Mouse (Mus musculus): ENCODE results near the gene Zswim4. TPM values are rescaled to one million over a fixed set of nuclear protein-coding genes. Genes with fewer than 3 reads are reported as not detected.

The Zswim4 gene
- polyA plus RNA-seq, 1 experiment from 2014 or later = 10.9 TPM

DNA sequence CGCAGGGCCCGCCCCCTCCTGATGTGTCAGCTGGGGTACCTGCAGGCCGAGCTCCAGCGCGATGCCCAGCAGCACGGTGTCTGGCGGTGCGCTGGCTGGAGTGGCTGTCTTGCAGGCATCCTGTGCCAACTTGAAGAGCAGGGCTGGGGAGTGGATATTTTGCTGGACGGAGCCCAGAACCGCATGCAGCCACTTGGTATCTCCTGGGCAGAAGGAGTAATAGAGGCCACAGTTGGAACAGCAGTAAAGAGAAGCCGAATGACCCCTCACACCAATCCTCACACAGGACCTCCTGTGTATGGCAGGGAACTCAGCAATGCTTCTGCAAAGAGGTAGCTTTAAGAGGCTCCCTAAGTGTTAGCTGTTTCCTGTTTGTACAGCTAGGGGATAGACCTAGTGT, 19.6 kb downstream of the Zswim4 start:
- Histone ChIP-seq H3K4me2 (ENCODE audit: low read length) (no peak overlapping the region), H3K4me3 (ENCODE audit: low read depth, low read length) (no peak overlapping the region), H3K27ac (ENCODE audit: low read depth) (no peak overlapping the region), H3K27me3 (replicated peaks; ENCODE audit: control insufficient read depth, insufficient read depth, low read length) (no peaks in the 10 kb centered on the region), H3K9ac (ENCODE audit: low read length) (no peak overlapping the region), H3K4me1 (replicated peaks; ENCODE audit: control insufficient read depth, insufficient read depth, low read length) (no peaks in the 10 kb centered on the region), H3K36me3 (ENCODE audit: control insufficient read depth, insufficient read depth, low read length) (peaks cover 93% of the 10 kb centered on the region), H3K9me3 (ENCODE audit: control insufficient read depth, low read length) (no peaks in the 10 kb centered on the region)
- ATAC-seq (replicated peaks; ENCODE audit: low FRiP score, low TSS enrichment, low read depth) (no peak), DNase-seq (ENCODE audit: low spot score) (no peak)
- 94% methylated on average over 11 of the region's 11 CpGs for WGBS

DNA sequence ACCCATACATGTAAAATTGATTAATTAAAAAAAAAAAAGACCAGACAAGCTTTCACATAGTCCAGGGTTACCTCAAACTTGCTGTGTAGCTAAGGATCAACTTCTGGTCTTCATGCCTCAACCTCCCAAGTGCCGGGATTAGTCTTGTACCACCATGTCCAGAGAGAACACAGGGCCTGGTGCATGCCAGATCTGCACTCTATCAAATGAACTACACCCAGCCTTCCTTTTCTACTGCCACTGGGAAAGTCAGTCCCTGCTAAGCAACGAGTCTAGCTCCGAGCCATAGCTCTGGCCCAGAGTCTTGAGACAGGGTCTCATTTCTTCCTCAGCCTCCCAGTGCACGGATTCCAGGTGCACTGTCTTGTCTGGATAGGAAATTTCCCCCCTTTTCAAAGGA, 23.6 kb downstream of the Zswim4 start:
- no peak for ATAC-seq (replicated peaks; ENCODE audit: low FRiP score, low TSS enrichment, low read depth)

DNA sequence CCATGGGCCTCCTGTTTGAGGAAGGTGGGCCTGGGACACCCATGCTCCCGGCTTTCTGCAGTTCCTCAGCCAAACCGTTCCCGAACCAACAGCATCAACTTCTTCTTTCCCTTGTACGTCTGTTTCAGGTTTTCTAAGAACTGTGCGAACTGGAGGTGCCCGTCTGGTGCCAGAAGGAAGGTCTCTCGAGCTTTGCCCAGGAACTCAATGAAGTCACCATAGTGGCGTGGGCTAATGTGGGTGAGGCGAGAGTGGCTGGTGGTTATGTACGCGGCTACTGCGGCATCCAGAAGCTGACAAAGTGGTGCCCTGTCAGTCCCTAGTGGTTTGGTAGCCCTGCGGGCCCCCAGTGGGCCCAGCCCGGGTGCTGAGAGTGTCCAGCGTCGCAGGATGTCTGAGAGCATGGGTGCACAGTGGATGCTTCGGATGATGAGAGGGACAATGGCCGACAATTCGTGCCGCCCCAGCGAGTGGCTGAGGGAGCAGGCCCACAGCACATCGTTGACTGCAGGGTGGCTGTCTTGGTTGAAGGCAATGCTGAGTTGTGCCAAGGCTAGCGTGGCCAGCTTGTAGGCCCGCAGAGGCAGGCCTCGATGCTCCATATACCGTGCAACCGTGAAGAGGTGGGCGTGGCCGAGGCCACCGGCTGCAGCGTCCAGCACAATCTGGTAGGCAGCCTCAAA, 24.8 kb downstream of the Zswim4 start:
- H3K4me2 ChIP-seq (ENCODE audit: low read length) = no peak overlapping the region
- ATAC-seq (replicated peaks; ENCODE audit: low FRiP score, low TSS enrichment, low read depth) (no peak), DNase-seq (ENCODE audit: low spot score) (no peak)
- H3K27me3 ChIP-seq (replicated peaks; ENCODE audit: control insufficient read depth, insufficient read depth, low read length) = no peaks in the 10 kb centered on the region
- peaks cover 20% of the 10 kb centered on the region for H3K4me1 ChIP-seq (replicated peaks; ENCODE audit: control insufficient read depth, insufficient read depth, low read length)
- WGBS = 90% methylated on average over 31 of the region's 31 CpGs
- no peak overlapping the region for H3K4me3 ChIP-seq (ENCODE audit: low read depth, low read length)
- no peaks in the 10 kb centered on the region for H3K9me3 ChIP-seq (ENCODE audit: control insufficient read depth, low read length)
- H3K27ac ChIP-seq (ENCODE audit: low read depth) = no peak overlapping the region
- H3K9ac ChIP-seq (ENCODE audit: low read length) = no peak overlapping the region
- H3K36me3 ChIP-seq (ENCODE audit: control insufficient read depth, insufficient read depth, low read length) = peaks cover 82% of the 10 kb centered on the region

More for the DNA sequence above, 23.6 kb downstream of the Zswim4 start:
- WGBS = 80% methylated on average over 4 of the region's 4 CpGs
- Histone ChIP-seq H3K9me3 (ENCODE audit: control insufficient read depth, low read length) (no peaks in the 10 kb centered on the region), H3K4me1 (replicated peaks; ENCODE audit: control insufficient read depth, insufficient read depth, low read length) (0 out of 2 replicates have a peak, but pooled peaks cover 8% of the 10 kb centered on the region), H3K36me3 (ENCODE audit: control insufficient read depth, insufficient read depth, low read length) (peaks cover 90% of the 10 kb centered on the region), H3K9ac (ENCODE audit: low read length) (no peak overlapping the region), H3K27me3 (replicated peaks; ENCODE audit: control insufficient read depth, insufficient read depth, low read length) (no peaks in the 10 kb centered on the region), H3K27ac (ENCODE audit: low read depth) (no peak overlapping the region), H3K4me3 (ENCODE audit: low read depth, low read length) (no peak overlapping the region), H3K4me2 (ENCODE audit: low read length) (no peak overlapping the region)
- no peak for DNase-seq (ENCODE audit: low spot score)

DNA sequence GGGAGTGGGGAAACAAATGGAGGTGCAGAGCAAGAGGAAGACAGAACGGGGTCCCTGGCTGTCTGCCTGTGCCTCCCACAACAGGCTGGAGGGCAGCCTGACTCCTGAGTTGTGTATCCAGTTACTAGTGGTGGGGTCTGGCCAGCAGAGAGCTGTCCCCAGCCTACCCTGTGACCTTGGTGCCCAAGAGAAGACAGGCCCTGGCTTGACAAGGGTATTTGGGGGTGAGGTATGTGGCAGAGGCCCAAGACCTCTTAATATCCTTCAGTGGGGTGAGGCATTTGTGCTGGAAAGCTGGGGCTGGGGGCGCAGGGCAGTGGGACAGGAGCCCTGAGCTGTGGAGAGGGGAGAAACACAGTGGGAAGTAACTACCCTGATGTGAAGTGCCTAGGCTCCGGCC, 25.7 kb downstream of the Zswim4 start:
- Histone ChIP-seq H3K36me3 (ENCODE audit: control insufficient read depth, insufficient read depth, low read length) (peaks cover 78% of the 10 kb centered on the region), H3K4me1 (replicated peaks; ENCODE audit: control insufficient read depth, insufficient read depth, low read length) (peaks cover 20% of the 10 kb centered on the region), H3K4me2 (ENCODE audit: low read length) (no peak overlapping the region), H3K4me3 (ENCODE audit: low read depth, low read length) (no peak overlapping the region), H3K27ac (ENCODE audit: low read depth) (no peak overlapping the region), H3K9ac (ENCODE audit: low read length) (no peak overlapping the region), H3K27me3 (replicated peaks; ENCODE audit: control insufficient read depth, insufficient read depth, low read length) (no peaks in the 10 kb centered on the region), H3K9me3 (ENCODE audit: control insufficient read depth, low read length) (no peaks in the 10 kb centered on the region)
- ATAC-seq (replicated peaks; ENCODE audit: low FRiP score, low TSS enrichment, low read depth) = no peak
- 81% methylated on average over 3 of the region's 3 CpGs for WGBS
- DNase-seq (ENCODE audit: low spot score) = no peak

DNA sequence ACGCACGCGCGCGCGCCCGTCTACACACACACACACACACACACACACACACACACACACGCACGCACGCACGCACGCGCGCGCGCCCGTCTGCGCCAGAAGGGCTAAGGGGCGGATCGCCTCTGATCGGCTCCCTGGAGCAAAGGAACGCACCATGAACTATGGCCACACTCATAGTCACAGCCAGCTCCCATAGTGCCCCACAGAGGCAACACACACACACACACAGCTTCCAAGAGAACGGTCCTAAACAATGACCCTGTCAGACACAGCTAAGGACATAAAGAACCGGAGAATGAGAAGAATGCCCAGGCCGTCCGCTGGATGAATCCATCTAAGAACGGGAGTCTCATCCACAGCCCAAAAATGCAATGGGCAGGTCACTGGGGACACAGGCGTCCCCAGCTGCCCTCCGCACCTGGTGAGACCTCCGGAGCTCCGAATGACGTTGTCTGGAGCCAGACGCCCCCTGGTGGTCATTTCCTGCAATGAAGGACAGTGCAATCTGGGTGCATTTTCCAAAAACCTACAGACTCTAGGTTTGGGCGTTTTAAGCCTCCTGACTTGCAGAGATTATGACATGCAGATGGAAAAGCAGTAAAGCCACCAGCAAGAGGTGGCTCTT, 26.6 kb downstream of the Zswim4 start:
- Histone ChIP-seq H3K4me3 (ENCODE audit: low read depth, low read length) (no peak overlapping the region), H3K4me1 (replicated peaks; ENCODE audit: control insufficient read depth, insufficient read depth, low read length) (peaks cover 20% of the 10 kb centered on the region), H3K9me3 (ENCODE audit: control insufficient read depth, low read length) (no peaks in the 10 kb centered on the region), H3K27me3 (replicated peaks; ENCODE audit: control insufficient read depth, insufficient read depth, low read length) (no peaks in the 10 kb centered on the region), H3K36me3 (ENCODE audit: control insufficient read depth, insufficient read depth, low read length) (peaks cover 76% of the 10 kb centered on the region), H3K27ac (ENCODE audit: low read depth) (no peak overlapping the region), H3K9ac (ENCODE audit: low read length) (no peak overlapping the region), H3K4me2 (ENCODE audit: low read length) (peak overlapping the region; percentile 11; the same call in 1 of the 2 replicates)
- DNase-seq (ENCODE audit: low spot score) (peak; percentile 96), ATAC-seq (replicated peaks; ENCODE audit: low FRiP score, low TSS enrichment, low read depth) (peak; percentile 50)
- 60% methylated on average over 34 of the region's 34 CpGs for WGBS

DNA sequence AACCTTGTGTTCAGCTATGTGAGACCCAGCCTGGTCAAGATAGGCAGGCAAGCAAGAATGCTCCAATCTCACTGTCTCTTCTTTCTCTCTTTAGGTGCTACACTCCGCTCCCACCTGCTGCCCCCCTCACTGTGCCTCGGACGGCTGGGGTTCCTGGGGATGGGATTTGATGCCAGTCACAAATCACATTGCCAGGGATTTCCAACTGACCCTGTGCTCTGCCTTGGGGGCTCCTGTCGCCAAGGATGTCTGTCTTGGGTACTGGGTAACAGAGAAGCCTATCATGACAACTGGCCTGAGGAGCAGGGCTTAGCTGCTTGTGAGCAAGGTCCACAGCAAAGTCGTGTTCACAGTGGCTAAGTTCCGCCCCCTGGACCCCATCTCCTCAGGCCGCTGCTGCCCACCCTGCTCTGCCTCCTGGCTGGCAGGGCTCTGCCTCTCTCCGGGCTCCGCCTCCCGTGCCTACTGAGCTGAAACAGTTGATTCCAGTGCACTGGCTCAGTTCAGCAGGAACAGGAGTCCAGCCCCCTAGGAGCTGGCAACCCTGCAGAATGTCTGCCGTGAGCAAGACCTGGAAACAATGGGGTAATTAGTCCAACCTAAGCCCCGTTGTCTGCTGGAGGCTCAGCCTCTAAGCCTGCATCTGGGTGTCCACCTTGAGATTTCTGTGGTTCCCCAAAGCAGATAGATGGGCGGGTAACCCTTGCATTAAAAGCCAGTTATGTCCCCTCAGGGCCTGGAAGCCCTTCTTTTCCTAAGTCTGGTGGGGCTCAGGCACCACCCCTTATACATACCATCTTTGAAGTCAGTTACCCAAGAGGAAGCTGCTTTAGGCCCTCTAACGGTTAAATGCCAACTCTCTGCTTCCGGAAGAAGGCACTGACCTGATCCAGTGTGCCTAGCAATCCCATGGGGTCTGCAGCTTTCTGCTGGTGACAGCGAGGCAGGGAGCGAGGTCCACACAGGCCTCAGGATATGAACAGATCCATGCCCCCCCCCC, 28.2 kb downstream of the Zswim4 start:
- Histone ChIP-seq H3K36me3 (ENCODE audit: control insufficient read depth, insufficient read depth, low read length) (peaks cover 63% of the 10 kb centered on the region), H3K27me3 (replicated peaks; ENCODE audit: control insufficient read depth, insufficient read depth, low read length) (no peaks in the 10 kb centered on the region), H3K4me2 (ENCODE audit: low read length) (no peak overlapping the region), H3K4me3 (ENCODE audit: low read depth, low read length) (no peak overlapping the region), H3K9ac (ENCODE audit: low read length) (no peak overlapping the region), H3K9me3 (ENCODE audit: control insufficient read depth, low read length) (no peaks in the 10 kb centered on the region), H3K27ac (ENCODE audit: low read depth) (peak overlapping the region; percentile 51), H3K4me1 (replicated peaks; ENCODE audit: control insufficient read depth, insufficient read depth, low read length) (peaks cover 24% of the 10 kb centered on the region)
- DNase-seq (ENCODE audit: low spot score) (no peak), ATAC-seq (replicated peaks; ENCODE audit: low FRiP score, low TSS enrichment, low read depth) (no peak)
- WGBS = 63% methylated on average over 17 of the region's 17 CpGs

DNA sequence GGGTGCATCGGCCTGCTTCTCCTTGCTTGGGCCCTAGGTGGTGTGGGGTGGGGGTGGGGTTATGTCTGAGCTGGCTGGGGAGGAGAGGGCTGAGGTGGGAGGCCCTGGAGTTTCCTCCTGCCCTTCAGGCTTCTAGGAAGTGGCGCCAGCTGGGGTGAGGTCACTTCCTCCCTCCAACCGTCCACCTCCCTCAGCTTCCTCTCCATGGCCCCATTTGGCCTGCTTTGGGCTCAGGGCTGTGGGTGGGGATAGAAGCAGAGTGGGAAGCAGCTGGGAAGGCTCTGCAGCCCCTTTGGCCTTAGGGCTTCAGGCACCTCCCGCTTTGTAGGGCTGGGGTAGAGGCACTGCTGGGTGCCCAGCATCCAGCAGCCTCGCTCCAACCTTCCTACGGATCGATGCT, 29.0 kb downstream of the Zswim4 start:
- Histone ChIP-seq H3K36me3 (ENCODE audit: control insufficient read depth, insufficient read depth, low read length) (peaks cover 55% of the 10 kb centered on the region), H3K4me2 (ENCODE audit: low read length) (no peak overlapping the region), H3K4me3 (ENCODE audit: low read depth, low read length) (no peak overlapping the region), H3K9me3 (ENCODE audit: control insufficient read depth, low read length) (no peaks in the 10 kb centered on the region), H3K27me3 (replicated peaks; ENCODE audit: control insufficient read depth, insufficient read depth, low read length) (no peaks in the 10 kb centered on the region), H3K4me1 (replicated peaks; ENCODE audit: control insufficient read depth, insufficient read depth, low read length) (peaks cover 30% of the 10 kb centered on the region), H3K27ac (ENCODE audit: low read depth) (peak overlapping the region; percentile 51), H3K9ac (ENCODE audit: low read length) (no peak overlapping the region)
- 52% methylated on average over 7 of the region's 7 CpGs for WGBS
- ATAC-seq (replicated peaks; ENCODE audit: low FRiP score, low TSS enrichment, low read depth) (no peak), DNase-seq (ENCODE audit: low spot score) (no peak)

DNA sequence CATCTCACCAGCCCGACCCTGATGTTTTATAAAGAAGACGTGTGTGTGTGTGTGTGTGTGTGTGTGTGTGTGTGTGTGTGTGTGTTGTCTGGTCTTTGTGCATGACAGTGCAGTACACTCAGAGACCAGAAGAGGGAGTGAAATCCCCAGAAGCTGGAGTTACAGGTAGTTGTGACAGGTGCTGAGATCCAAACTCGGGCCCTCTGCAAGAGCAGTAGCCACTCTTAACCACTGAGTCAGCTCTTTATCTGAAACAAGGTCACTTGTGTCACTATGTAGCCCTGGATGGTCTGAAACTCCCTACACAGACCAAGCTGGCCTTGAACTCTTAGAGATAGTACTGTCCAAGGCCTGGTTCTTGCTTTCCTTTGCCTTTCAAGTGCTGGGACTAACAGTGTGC, 30.2 kb downstream of the Zswim4 start:
- WGBS = 89% methylated on average over 3 of the region's 3 CpGs
- Histone ChIP-seq H3K36me3 (ENCODE audit: control insufficient read depth, insufficient read depth, low read length) (peaks cover 43% of the 10 kb centered on the region), H3K27me3 (replicated peaks; ENCODE audit: control insufficient read depth, insufficient read depth, low read length) (no peaks in the 10 kb centered on the region), H3K9me3 (ENCODE audit: control insufficient read depth, low read length) (no peaks in the 10 kb centered on the region), H3K4me1 (replicated peaks; ENCODE audit: control insufficient read depth, insufficient read depth, low read length) (peaks cover 42% of the 10 kb centered on the region), H3K4me2 (ENCODE audit: low read length) (no peak overlapping the region), H3K4me3 (ENCODE audit: low read depth, low read length) (no peak overlapping the region), H3K27ac (ENCODE audit: low read depth) (peak overlapping the region; percentile 51), H3K9ac (ENCODE audit: low read length) (no peak overlapping the region)
- ATAC-seq (replicated peaks; ENCODE audit: low FRiP score, low TSS enrichment, low read depth) (no peak), DNase-seq (ENCODE audit: low spot score) (no peak)
